Mouse (Mus musculus) left cerebral cortex, postnatal 36 days (tissue): Measurements from ENCODE around the gene Zc3h7b. TPM values are rescaled to one million over a fixed set of nuclear protein-coding genes. Genes with fewer than 3 reads are reported as not detected.

Experiments used
- DNase-seq, 2 experiments: peaks; one replicate each; pipeline ENCODE4 v3.0.0; 2021 to 2022; ENCODE audit warnings: low spot score in 2 of 2, mixed read lengths in 1 of 2
- intact Hi-C: fragments of 180-260 bp; cut with DNase I; formaldehyde crosslinking; loops from one replicate; pipeline ENCODE4 v1.15.1; 2025
- total RNA-seq, 2 experiments: library from RNA; stranded (reverse); gene quantifications; 2 replicates each; pipeline ENCODE4 v1.2.3; 2021

Zc3h7b gene
- total RNA-seq, 2 experiments from 2014 or later, result 177 to 182 TPM

DNA sequence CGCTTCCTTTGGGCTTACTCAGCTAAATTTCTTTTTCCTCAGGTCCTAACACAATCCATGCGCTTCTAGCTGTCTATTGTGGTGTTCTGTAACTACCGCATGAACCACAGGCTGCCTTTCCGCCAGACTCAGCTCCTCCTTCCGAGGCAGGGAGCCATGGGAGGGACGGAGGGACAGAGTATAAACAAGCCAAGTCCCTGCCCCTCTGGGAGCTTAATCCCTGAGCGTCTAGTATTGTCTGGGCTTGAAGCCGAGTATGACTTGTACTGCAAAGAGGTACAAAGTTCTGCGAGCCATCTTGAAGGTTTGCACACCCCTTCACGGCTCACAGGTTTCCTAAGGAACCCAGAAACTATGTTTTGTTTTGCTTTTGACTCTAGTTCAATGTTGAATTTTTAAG is 65.3 kb downstream of the Zc3h7b start:
- intact Hi-C loops, result loop anchor here (5.0 kb wide), 1 partner anchor 47 kb away; the partner anchor contains the start of gene Tob2
- DNase-seq, result peak; percentile 76 to 83

DNA sequence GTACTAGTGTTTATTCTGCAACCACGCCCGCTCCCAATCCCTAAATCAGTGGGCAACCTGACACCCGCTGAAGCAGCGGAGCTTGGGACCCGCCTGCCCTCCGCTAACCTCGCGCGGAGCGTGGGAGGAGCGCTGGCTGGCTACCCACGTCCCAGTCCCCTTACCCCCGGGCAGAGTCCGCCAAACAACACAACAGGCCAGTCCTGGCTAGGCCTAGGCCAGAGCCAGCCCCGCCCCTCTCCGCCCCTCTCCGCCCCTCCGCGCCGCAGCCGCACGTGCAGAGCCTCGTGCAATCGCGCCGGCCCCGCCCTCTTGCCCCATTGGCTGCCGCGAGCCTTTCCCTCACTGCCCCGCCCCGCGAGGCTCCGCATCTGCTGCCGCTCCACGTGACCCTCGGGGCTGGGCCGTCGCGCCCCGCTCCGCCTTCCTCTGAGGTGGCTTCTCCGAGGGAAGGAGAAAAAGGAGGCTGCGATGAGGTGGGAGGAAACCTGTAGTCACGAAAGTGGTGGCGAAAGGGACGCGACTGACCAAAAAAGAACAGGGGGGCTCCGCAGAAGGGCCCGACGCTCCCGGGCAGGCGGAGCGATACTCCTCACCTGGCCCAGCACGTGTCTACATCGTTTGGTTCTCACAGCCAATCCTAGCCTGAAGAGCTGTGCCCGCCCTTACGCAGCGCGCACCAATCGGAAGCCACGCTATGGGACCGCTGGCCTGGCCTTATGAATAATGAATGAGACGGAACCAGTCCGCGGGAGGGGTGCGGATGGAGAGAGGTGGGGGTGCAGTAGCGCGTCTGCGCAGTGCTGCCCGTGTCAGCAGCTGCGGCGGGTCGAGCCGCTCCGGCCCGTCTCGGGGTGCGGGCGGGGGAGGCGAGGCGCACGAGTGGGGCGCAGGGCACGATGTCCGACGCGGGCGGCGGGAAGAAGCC is 66.1 kb downstream of the Zc3h7b start:
- DNase-seq, result peak; percentile 96 to 98
- intact Hi-C loops, result loop anchor here (5.0 kb wide), 1 partner anchor 46 kb away; the partner anchor contains the start of gene Tob2

DNA sequence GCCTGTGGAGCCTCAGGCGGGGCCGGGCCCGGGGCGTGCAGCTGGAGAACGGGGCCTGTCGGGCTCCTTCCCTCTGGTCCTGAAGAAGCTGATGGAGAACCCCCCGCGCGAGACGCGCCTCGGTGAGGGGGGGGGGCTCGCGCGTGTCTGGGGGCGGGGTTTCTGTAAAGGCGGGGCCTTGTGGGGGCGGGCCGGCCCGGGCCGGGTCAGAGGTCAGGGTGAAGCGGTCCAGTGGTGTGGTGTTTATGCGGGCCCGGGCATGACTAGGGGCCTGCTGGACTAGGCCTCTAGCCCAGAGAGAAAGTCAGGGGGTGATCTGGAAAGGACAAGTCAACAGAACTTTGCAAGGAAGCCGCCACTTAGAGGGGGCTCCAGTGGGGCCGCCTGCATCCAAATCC is 66.7 kb downstream of the Zc3h7b start:
- intact Hi-C loops, result loop anchor here (5.0 kb wide), 1 partner anchor 46 kb away; the partner anchor contains the start of gene Tob2
- no peak for DNase-seq

DNA sequence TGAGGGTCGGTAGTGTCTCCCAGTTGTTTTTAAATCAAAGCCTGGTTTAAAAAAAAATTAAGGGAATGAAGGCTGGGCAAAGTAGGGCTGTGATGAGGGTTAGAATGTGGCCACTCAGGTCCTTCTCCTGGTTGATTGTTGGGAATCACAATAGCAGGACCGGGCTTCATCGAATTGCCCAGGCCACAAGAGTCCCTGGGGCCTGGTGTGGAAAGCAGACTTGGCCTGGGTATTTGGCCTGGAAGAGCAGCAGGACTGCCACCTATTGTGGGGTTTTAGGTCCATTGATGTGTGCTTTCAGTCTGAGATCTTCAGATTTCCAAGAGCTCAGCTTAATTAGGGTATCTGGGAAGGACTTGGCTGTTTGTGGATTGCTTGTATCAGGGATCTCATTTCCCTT is 67.4 kb downstream of the Zc3h7b start:
- no peak for DNase-seq
- intact Hi-C loops, result loop anchor here (5.0 kb wide), 1 partner anchor 45 kb away; the partner anchor contains the start of gene Tob2

DNA sequence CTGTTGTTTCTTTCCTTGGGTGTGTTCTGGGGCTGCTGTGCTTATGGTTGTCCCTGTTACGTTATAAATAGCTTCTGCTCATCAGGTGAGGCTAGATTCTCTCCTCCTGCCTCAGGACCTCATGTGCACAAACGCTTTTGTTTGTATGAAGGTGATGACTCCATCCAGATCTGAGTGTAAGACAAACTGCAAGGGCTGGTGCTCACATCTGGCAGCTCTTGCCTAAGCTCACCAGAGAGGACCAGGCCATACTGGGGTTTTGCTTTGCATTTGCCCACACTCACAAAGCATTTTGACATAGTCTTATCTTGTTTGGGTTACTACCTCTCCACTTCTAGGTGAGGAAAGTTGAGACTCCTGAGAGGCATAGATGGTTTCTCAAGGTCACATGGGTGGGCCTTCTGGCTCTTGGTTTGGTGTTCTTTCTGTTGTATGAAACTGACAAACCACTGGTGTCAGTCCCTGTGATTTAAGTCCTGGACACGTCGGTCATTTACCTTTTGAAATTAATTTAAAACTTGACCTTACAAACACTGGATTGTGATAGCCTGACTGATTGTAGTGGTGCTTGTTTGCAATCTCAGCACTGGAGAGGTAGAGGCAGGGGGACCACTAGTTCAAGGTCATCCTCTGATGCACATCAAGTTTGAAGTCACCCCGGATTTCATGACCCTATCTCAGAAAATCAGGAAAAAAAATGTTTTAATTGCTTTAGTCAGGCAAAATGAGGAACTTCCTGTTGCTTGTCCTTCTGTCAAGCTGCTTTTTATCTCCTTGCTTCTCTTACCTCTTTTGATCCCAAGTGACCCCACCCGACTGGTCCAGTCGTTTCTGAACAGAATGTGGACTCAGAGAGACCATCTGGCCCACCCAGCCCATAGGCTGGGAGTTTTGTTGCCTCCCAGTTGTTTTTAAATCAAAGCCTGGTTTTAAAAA is 68.1 kb downstream of the Zc3h7b start:
- DNase-seq, result no peak
- intact Hi-C loops, result loop anchor here (5.0 kb wide), 1 partner anchor 44 kb away; the partner anchor contains the start of gene Tob2

DNA sequence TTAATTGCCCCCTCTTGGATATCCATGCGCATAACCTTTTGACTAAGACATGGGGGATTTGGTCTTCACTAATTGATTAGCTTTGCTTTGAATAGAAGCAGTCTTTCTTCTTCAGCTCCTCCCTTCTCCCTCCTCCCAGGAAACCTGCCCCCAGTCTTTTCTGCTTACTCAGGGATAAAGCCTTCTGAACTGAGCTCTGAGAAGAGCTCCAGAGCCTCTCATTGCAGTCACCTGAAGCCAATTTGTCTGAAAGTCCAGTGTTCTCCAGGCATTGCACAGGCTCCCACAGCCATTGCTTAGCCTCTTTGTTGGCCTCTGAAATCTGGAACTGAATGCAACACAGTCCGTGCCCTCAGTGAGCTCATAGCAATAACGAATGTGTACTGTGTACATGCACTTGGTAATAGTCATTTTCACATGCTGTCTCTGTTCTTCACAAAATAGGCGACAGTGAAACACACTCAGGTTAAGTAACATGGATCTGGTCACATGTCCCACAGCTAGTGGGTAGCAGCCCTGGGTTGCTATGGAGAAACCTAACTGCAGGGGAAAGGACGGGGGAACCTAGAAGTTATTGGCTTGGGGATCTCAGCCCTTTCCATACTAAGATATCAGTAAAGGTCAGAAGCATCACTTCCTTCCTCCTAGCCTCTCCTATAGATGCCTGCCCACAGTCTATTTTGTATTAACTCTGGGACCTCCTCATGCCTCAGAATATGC is 69.3 kb downstream of the Zc3h7b start:
- intact Hi-C loops, result loop anchor here (5.0 kb wide), 1 partner anchor 43 kb away; the partner anchor contains the start of gene Tob2
- no peak for DNase-seq

DNA sequence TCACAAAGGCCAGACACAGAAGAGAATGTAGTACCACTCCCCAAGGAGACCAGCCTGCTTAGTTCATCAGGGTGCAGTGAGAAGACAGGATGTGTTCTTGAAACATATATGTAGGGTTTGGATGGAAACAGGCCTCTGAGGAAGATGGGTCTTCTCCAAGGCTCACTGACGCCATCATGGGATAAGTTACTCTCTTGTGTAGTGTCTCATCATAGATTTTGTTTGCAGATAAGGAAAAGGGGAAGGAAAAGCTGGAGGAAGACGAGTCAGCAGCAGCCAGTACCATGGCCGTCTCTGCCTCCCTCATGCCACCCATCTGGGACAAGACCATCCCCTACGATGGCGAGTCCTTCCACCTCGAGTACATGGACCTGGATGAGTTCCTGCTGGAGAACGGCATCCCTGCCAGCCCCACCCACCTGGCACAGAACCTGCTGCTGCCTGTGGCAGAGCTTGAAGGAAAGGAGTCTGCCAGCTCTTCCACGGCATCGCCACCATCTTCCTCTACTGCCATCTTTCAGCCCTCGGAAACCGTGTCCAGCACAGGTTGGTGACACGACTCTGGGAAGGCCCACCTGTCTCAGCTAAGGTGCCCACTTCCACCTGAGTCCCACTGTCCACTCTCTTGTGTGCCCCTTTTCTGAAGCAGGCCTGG is 70.0 kb downstream of the Zc3h7b start:
- intact Hi-C loops, result loop anchor here (5.0 kb wide), 1 partner anchor 42 kb away; the partner anchor contains the start of gene Tob2
- no peak for DNase-seq

DNA sequence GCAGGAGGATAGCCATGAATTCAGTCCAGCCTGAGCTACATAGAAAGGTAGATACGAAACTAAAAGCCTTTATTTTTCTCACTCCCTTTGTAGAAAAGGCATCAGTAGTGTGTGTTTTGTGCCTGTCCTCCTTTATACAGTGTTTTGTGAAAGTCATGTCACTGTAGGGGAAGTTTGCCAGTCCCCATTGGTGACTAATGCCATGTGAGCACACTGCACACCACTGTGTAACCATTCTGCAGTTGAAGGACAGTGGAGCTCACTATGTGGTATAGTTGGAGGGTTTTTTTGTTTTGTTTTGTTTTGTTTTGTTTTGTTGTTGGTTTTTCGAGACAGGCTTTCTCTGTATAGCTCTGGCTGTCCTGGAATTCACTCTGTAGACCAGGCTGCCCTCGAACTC is 73.5 kb downstream of the Zc3h7b start:
- intact Hi-C loops, result no loop called here
- no peak for DNase-seq

DNA sequence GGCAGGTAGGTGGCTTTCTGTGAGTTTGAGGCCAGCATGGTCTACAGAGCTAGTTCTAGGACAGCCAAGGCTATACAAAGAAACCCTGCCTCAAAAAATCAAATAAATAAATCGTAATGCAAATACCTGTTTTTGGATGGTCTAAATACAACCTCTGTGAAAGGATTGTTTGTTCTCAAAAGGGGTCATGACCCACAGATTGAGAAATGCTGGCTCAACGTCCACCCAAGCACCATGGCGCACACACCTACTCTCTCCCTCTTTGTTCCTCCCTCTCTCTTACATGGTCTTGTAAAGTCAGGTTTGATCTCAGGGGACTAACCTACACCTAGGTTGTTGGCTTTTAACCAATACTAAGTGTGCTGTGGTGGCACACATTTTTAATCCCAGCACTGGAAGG is 77.8 kb downstream of the Zc3h7b start:
- intact Hi-C loops, result no loop called here
- no peak for DNase-seq

DNA sequence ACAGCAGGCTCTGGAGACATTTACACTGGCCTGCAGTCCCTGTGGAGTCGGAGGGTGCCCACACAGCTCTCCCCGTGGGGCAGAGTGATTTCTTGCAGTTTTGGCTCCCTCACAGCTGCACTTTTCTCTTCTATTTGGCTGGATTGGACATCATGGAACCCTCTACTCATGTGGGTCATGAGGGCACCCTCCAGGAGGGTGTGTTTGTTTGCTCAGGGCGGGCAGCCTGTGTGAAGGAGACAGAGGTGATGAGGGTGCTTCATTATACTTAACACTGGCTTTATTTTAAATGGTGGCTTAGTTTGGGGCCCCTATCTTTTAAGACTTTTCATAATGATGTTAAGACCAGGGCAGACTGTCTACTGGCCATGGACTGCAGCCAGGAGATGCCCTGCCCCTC is 80.0 kb downstream of the Zc3h7b start:
- intact Hi-C loops, result no loop called here
- DNase-seq, result no peak

DNA sequence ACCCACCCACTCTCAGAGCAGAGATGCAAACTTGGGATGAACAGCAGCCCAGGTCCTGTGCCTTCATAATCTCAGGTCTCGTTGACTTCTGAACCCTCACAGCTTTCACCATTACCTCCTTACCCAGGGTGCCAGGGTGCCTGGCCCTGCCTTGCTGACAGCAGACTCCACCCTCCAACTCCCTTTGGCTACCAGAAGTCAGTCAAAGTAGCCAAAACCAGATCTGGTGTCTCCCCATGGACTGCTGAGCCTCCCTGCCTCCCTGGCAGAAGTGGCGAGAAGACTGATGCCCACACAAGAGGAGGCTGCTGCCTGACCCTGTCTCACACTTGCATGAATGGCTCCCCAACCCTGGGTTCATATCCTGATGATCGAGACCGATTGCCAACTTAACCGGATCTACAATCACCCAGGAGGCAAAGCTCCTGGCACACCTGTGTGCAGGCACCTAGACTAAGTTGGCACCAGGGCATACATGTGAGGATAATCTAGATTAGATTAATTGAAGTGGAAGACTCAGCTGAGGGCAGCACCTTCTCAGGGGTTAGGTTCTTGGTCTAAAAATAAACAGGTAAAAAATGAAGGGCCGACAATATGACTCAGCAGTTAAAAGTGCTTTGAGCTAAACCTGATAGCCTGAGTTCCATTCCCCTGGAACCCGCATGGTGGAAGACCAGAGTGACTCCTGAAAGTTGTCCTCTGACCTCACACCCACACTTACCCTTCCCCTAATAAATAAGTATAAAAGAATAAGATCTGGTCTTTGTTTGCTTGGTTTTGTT is 83.8 kb downstream of the Zc3h7b start:
- no peak for DNase-seq
- intact Hi-C loops, result no loop called here

DNA sequence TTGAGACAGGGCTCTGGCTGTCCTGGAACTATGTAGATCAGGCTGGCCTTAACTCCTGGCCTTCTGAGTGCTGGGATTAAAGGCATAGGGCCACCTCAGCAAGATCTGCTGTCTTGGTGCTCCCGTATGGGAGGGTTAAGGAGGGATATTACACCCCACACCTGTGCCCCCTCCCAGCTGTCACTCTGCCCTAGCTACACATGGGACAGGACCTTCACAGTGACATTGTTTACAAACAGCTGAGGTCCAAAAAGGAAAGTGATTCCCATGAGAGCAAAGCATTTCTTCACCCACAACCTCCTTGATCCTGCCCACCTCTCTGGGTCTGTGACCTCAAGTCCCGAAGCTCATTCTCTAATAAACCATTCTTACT is 84.3 kb downstream of the Zc3h7b start:
- intact Hi-C loops, result no loop called here

DNA sequence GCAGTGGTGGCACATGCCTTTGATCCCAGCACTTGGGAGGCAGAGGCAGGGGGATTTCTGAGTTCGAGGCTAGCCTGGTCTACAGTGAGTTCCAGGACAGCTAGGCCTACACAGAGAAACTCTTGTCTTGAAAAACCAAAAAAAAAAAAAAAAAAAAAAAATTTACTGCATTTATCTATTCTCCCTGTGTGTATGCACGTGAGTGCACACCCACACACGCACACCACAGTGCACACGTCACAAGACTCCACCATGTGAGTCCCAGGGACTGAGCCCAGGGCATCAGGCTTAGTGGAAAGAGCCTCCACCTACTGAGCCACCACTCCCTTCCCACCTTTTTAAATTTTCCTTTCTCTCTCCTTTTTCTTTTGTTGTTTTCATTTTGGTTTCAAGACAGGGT is 85.7 kb downstream of the Zc3h7b start:
- intact Hi-C loops, result loop anchor here (2.0 kb wide), 1 partner anchor 26 kb away; no protein-coding TSS in a partner anchor
- no peak for DNase-seq

More for the DNA sequence above, 84.3 kb downstream of the Zc3h7b start:
- no peak for DNase-seq

DNA sequence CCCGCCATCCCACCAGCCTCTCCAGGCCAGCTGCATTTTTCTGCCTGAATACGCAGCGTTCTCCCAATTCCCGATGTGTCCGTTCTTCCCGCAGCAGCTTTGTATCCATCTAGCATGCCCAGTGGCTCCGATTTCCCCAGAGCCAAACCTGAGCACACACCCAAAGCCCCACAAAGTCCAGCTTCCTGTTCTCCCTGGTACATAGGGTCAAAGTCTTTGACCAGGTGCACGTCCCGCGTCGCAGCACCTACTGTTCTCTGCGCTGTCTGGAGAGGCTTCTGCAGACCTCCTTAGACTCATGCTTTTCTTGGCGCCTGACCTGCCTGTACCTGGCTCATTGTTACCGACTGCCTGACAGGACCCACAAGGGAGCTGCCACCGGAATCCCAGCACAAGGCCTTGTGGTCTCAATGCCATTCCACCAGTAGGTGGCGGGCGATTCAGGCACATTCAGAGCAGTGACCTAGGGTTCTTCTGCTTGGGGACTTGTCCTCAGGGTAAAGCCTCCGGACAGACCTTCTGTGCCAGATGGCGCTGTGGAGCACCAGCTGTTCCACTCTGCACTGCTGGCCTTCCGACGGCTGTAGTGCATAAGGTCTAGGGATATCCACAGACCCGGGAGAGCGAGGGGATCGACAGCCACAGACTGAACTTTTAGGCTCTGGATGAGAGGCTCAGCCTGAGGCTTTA is 86.4 kb downstream of the Zc3h7b start:
- intact Hi-C loops, result loop anchor here (1.0 to 2.0 kb wide), 2 partner anchors 26 to 74 kb away; no protein-coding TSS in a partner anchor
- peak; percentile 76 to 83 for DNase-seq

DNA sequence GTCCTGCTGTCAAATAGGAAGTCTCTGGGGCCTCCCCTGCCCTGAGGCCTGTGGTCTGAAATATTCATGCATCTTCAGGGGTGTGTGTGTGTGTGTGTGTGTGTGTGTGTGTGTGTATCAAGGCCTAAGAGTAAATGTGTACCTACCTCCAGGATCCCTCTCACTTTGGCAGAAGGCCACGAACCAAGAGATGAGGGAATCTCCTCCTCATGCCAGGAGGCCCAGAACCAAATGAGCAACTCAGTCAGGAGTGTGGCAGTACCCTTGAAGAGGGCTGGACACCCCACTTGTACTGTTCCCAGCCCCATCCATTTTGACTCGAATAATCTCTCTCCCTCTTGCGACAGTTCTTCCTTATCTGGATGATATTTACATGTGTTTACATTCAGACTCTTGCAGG is 87.4 kb downstream of the Zc3h7b start:
- no peak for DNase-seq
- intact Hi-C loops, result no loop called here

DNA sequence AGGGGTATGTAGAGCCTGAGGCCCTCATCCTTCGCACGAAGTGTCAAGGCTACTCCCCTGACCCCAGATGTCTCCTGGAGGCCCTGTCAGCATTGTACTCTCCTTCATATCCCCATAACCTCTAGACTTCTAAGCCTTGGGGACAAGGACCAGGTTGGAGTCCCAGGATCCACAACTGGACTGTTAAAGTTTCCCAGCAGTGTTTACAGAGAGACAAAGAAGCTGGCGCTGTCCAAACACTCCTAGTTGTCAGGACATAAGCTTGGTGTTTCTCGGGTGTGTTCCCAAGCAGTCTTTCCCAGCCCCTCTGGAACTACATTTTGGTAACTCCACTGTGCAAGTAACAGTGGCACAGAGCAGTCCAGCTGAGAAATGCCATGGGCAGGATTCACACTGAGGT is 88.6 kb downstream of the Zc3h7b start:
- DNase-seq, result no peak
- intact Hi-C loops, result no loop called here

DNA sequence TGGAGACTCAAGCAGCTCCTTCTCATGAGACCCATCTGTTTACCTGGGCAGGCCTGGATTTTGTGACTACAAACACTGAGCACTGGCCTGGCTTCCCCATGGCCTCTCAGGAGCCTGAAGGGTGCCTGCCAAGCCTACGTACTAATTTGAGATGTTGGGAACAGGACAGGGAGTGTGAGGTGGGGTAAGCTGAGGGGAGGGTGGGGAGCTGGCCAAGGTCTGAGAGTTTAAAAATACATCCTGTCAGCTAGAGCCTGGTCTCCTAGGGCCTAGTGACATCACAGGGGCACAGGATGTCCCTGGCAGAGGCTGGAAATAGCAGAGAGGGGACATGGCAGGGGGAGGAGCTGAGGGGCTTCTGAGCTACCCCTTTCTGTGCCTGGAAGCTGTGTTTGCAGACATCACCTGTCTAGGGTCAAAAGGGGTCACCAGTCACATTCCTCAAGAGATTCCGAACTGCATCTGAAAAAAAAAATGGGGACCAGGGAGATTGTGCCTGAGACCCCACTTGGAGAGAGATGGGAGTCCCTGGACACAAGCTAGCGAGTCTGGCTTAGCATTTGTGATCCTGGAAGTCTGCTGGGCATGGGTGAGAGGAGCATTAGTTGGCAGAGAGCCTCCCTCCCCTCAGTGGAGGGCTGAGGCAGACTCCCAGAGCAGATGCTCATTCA is 89.4 kb downstream of the Zc3h7b start:
- intact Hi-C loops, result no loop called here
- DNase-seq, result no peak
